Mouse (Mus musculus) gastrocnemius, postnatal 14 days (tissue): ENCODE results near the gene Trub2. TPM values are rescaled to one million over a fixed set of nuclear protein-coding genes. Genes with fewer than 3 reads are reported as not detected.

Source experiments
- DNase-seq: peaks from one replicate; pipeline ENCODE4 v3.0.0; 2021; ENCODE audit warnings: mixed read lengths
- intact Hi-C: fragments of 180-260 bp; cut with DNase I; formaldehyde crosslinking; loops from one replicate; pipeline ENCODE4 v1.15.1; 2025; ENCODE audit warnings: low total_unique reads
- total RNA-seq, 2 experiments: library from RNA; stranded (reverse); gene quantifications; 2 replicates each; pipeline ENCODE4 v1.2.3; 2021

Trub2 gene
- total RNA-seq, 2 experiments from 2014 or later = 28.0 to 28.3 TPM

- intact Hi-C loops = loop anchor here (10.0 kb wide), 1 partner anchor 123 kb away; the partner anchor contains the start of gene Rapgef1
- no peak for DNase-seq
Observed at GRCm38 (mm10) chr2:29737209-29737925, 50.9 kb downstream of the Trub2 start.

- intact Hi-C loops = loop anchor here (10.0 kb wide), 1 partner anchor 121 kb away; the partner anchor contains the start of gene Rapgef1
- peak; percentile 3 for DNase-seq
Observed at GRCm38 (mm10) chr2:29735708-29736107, 52.6 kb downstream of the Trub2 start.

- no peak for DNase-seq
- intact Hi-C loops = loop anchor here (10.0 kb wide), 1 partner anchor 119 kb away; the partner anchor contains the start of gene Rapgef1
Observed at GRCm38 (mm10) chr2:29733348-29733747, 55.0 kb downstream of the Trub2 start.

GRCm38 (mm10) chr2:29732559-29732958 lies 55.7 kb downstream of the Trub2 start:
- DNase-seq = no peak
- intact Hi-C loops = loop anchor here (10.0 kb wide), 1 partner anchor 118 kb away; the partner anchor contains the start of gene Rapgef1

- DNase-seq = peak; percentile 59
- intact Hi-C loops = loop anchor here (10.0 kb wide), 1 partner anchor 117 kb away; the partner anchor contains the start of gene Rapgef1
Observed at GRCm38 (mm10) chr2:29731545-29731944, 56.8 kb downstream of the Trub2 start.

- DNase-seq = no peak
- intact Hi-C loops = no loop called here
Observed at GRCm38 (mm10) chr2:29729500-29729899, 58.8 kb downstream of the Trub2 start.

- intact Hi-C loops = no loop called here
Observed at GRCm38 (mm10) chr2:29724664-29725365, 63.5 kb downstream of the Trub2 start.

GRCm38 (mm10) chr2:29723132-29723531 lies 65.2 kb downstream of the Trub2 start:
- no peak for DNase-seq
- intact Hi-C loops = no loop called here

More at GRCm38 (mm10) chr2:29724664-29725365, 63.5 kb downstream of the Trub2 start:
- no peak for DNase-seq

- intact Hi-C loops = no loop called here
- DNase-seq = no peak
Observed at GRCm38 (mm10) chr2:29718581-29718980, 69.7 kb downstream of the Trub2 start.

- no peak for DNase-seq
- intact Hi-C loops = no loop called here
Observed at GRCm38 (mm10) chr2:29716691-29717090, 71.6 kb downstream of the Trub2 start.

GRCm38 (mm10) chr2:29716143-29716542 lies 72.2 kb downstream of the Trub2 start:
- intact Hi-C loops = no loop called here
- DNase-seq = no peak

- intact Hi-C loops = no loop called here
- DNase-seq = no peak
Observed at GRCm38 (mm10) chr2:29714127-29714526, 74.2 kb downstream of the Trub2 start.

- no peak for DNase-seq
- intact Hi-C loops = no loop called here
Observed at GRCm38 (mm10) chr2:29713501-29713900, 74.8 kb downstream of the Trub2 start.

GRCm38 (mm10) chr2:29711877-29712276 lies 76.4 kb downstream of the Trub2 start:
- intact Hi-C loops = no loop called here
- DNase-seq = no peak

Other genes starting within 250 kb of the Trub2 start
- gene Rapgef1, start 168.8 kb downstream of the Trub2 start, total RNA-seq = 10 to 100 TPM; 75.7 to 81.9 TPM
- not detected for gene Gm13420, start 36.8 kb downstream of the Trub2 start, total RNA-seq
- gene Gm13547, start 29.2 kb downstream of the Trub2 start, total RNA-seq = not detected
- gene Coq4, start 1.0 kb downstream of the Trub2 start, total RNA-seq = 10 to 100 TPM in 1 of 2 experiments, 1 to 10 TPM in 1; 6.7 to 10.7 TPM
- 10 to 100 TPM in 1 of 2 experiments, 1 to 10 TPM in 1; 8.6 to 10.1 TPM for gene Slc27a4, start 14.1 kb upstream of the Trub2 start, total RNA-seq
- gene Urm1, start 31.6 kb upstream of the Trub2 start, total RNA-seq = 10 to 100 TPM; 21.1 to 21.9 TPM
- gene Cercam, start 80.7 kb upstream of the Trub2 start, total RNA-seq = 10 to 100 TPM; 17.7 TPM
- gene Odf2, start 100.7 kb upstream of the Trub2 start, total RNA-seq = 10 to 100 TPM; 15.1 to 16.1 TPM
- 10 to 100 TPM; 17.5 to 20.2 TPM for gene Gle1, start 146.9 kb upstream of the Trub2 start, total RNA-seq
- gene Sptan1, start 177.1 kb upstream of the Trub2 start, total RNA-seq = 10 to 100 TPM; 90.6 to 96.0 TPM